Mouse (Mus musculus) olfactory bulb, adult 2 months (tissue): ENCODE data around the gene Stom. TPM values are rescaled to one million over a fixed set of nuclear protein-coding genes. Genes with fewer than 3 reads are reported as not detected.

ENCODE experiments used
- H3K27ac ChIP-seq: fragments of 200-500 bp; 2 replicates; pipeline ENCODE4 v1.5.1; 2012; ENCODE audit warnings: low read depth, low read length; ENCODE audit not compliant: insufficient read depth
- H3K4me1 ChIP-seq: fragments of 200-500 bp; 2 replicates; pipeline ENCODE4 v1.6.1; 2012; ENCODE audit warnings: low read length; ENCODE audit not compliant: control insufficient read depth, insufficient read depth
- H3K4me3 ChIP-seq: fragments of 200-500 bp; 2 replicates; pipeline ENCODE4 v1.5.1; 2012; ENCODE audit warnings: mild to moderate bottlenecking, low read depth, low read length, moderate library complexity; ENCODE audit not compliant: insufficient read depth
- CTCF ChIP-seq: fragments of 200-500 bp; IDR thresholded peaks from 2 replicates; pipeline ENCODE4 v1.5.1; 2012; ENCODE audit warnings: low read depth, mild to moderate bottlenecking, low read length, moderate library complexity; ENCODE audit not compliant: insufficient read depth
- POLR2A ChIP-seq: fragments of 200-500 bp; IDR thresholded peaks from 2 replicates; pipeline ENCODE4 v1.6.1; 2012; ENCODE audit warnings: mild to moderate bottlenecking, low read depth, low read length, moderate library complexity; ENCODE audit not compliant: insufficient read depth
- WGBS: fragments of 180-500 bp; shearing (Covaris S2); methylation state at CpG from one replicate; pipeline ENCODE4 v1.1.7; 2018; 5-methylcytosine and 5-hydroxymethylcytosine counted together
- polyA plus RNA-seq: library from polyadenylated mRNA; stranded (reverse); fragments of >200 nt; gene quantifications from 2 replicates; pipeline ENCODE4 v1.2.4, GENCODE M21; 2012; ENCODE audit warnings: low replicate concordance; ENCODE audit not compliant: missing spikeins, insufficient read depth, insufficient read length

The Stom gene
- polyA plus RNA-seq, 1 experiment, result not detected

- no peak for TF ChIP-seq POLR2A
- no peak for TF ChIP-seq CTCF
- peak overlapping the region; percentile 98 for H3K27ac ChIP-seq
- peaks cover 82% of the 10 kb centered on the region for H3K4me1 ChIP-seq
- WGBS, result 81% methylated on average over 4 of the region's 4 CpGs
- H3K4me3 ChIP-seq, result no peak overlapping the region
These were observed 67.0 kb downstream of the Stom start for GRCm38 (mm10) chr2:35269716-35270260.

GRCm38 (mm10) chr2:35269136-35269535, 67.6 kb downstream of the Stom start:
- peak overlapping the region; percentile 98 for H3K27ac ChIP-seq
- TF ChIP-seq POLR2A, result no peak
- no peak for TF ChIP-seq CTCF
- H3K4me3 ChIP-seq, result no peak overlapping the region
- 96% methylated on average over 6 of the region's 6 CpGs for WGBS
- peaks cover 79% of the 10 kb centered on the region for H3K4me1 ChIP-seq

GRCm38 (mm10) chr2:35267876-35268566, 68.8 kb downstream of the Stom start:
- 80% methylated on average over 10 of the region's 10 CpGs for WGBS
- Histone ChIP-seq H3K27ac (no peak overlapping the region), H3K4me1 (peaks cover 69% of the 10 kb centered on the region), H3K4me3 (no peak overlapping the region)
- TF ChIP-seq POLR2A (no peak), CTCF (no peak)

- Histone ChIP-seq H3K27ac (no peak overlapping the region), H3K4me3 (no peak overlapping the region), H3K4me1 (peaks cover 62% of the 10 kb centered on the region)
- 88% methylated on average over 13 of the region's 13 CpGs for WGBS
- no peak for TF ChIP-seq POLR2A
- no peak for TF ChIP-seq CTCF
These were observed 69.5 kb downstream of the Stom start for GRCm38 (mm10) chr2:35267156-35267875.

- TF ChIP-seq POLR2A (no peak), CTCF (no peak)
- no peak overlapping the region for H3K27ac ChIP-seq
- H3K4me1 ChIP-seq, result peaks cover 54% of the 10 kb centered on the region
- WGBS, result 85% methylated on average over 9 of the region's 9 CpGs
- H3K4me3 ChIP-seq, result no peak overlapping the region
These were observed 70.4 kb downstream of the Stom start for GRCm38 (mm10) chr2:35266251-35266905.

GRCm38 (mm10) chr2:35265775-35266174, 71.0 kb downstream of the Stom start:
- 81% methylated on average over 8 of the region's 8 CpGs for WGBS
- Histone ChIP-seq H3K4me1 (peaks cover 51% of the 10 kb centered on the region), H3K27ac (no peak overlapping the region), H3K4me3 (no peak overlapping the region)
- no peak for TF ChIP-seq CTCF
- no peak for TF ChIP-seq POLR2A

GRCm38 (mm10) chr2:35265296-35265695, 71.5 kb downstream of the Stom start:
- WGBS, result 19% methylated on average over 8 of the region's 8 CpGs
- peaks cover 47% of the 10 kb centered on the region for H3K4me1 ChIP-seq
- no peak for TF ChIP-seq POLR2A
- 0 out of 2 replicates have a peak, but pooled peaks have one; percentile 5 for TF ChIP-seq CTCF
- H3K27ac ChIP-seq, result no peak overlapping the region
- no peak overlapping the region for H3K4me3 ChIP-seq

- TF ChIP-seq CTCF (no peak), POLR2A (no peak)
- WGBS, result 84% methylated on average over 1 of the region's 1 CpGs
- Histone ChIP-seq H3K4me3 (no peak overlapping the region), H3K4me1 (peaks cover 43% of the 10 kb centered on the region), H3K27ac (no peak overlapping the region)
These were observed 72.7 kb downstream of the Stom start for GRCm38 (mm10) chr2:35264095-35264494.

Other genes starting within 250 kb of the Stom start
- not detected in 2 replicates for gene AI182371, start 235.4 kb downstream of the Stom start, polyA plus RNA-seq
- gene Cntrl, start 227.5 kb downstream of the Stom start, polyA plus RNA-seq, result 331 TPM in 1 of 2 replicates, not detected in the other
- 306 and 317 TPM in 2 replicates for gene Rab14, start 135.9 kb downstream of the Stom start, polyA plus RNA-seq
- not detected in 2 replicates for gene Gsn, start 80.6 kb downstream of the Stom start, polyA plus RNA-seq
- gene 4930568D16Rik, start 30.8 kb upstream of the Stom start, polyA plus RNA-seq, result not detected in 2 replicates
- not detected in 2 replicates for gene 4930402F06Rik, start 60.2 kb upstream of the Stom start, polyA plus RNA-seq
- gene Ggta1, start 126.3 kb upstream of the Stom start, polyA plus RNA-seq, result not detected in 2 replicates
- gene Dab2ip, start 221.3 kb upstream of the Stom start, polyA plus RNA-seq, result not detected in 2 replicates